Mouse (Mus musculus): ENCODE measurements at regions not wholly inside any gene's neighbourhood (a gene's known extent, or its start where the extent isn't known, plus 50 kb on each side); places are given as distances from the start of the nearest gene placed in this dataset.

- Histone ChIP-seq H3K4me2 (no peak overlapping the region), H3K9me3 (ENCODE audit: control insufficient read depth, low read length) (no peaks in the 10 kb centered on the region; the same call in 1 of the 2 replicates), H3K4me3 (ENCODE audit: low read depth, low read length) (no peak overlapping the region), H3K27ac (ENCODE audit: low read depth, low read length) (0 out of 2 replicates have a peak overlapping the region, but pooled peaks have one; percentile 37), H3K36me3 (ENCODE audit: control insufficient read depth, insufficient read depth, low read length) (no peaks in the 10 kb centered on the region), H3K27me3 (replicated peaks; ENCODE audit: control insufficient read depth, insufficient read depth, low read length) (no peaks in the 10 kb centered on the region), H3K4me1 (replicated peaks; ENCODE audit: control insufficient read depth, insufficient read depth, low read length) (no peaks in the 10 kb centered on the region), H3K9ac (ENCODE audit: low read depth, low read length) (no peak overlapping the region)
- DNase-seq (ENCODE audit: low spot score) (no peak), ATAC-seq (replicated peaks; ENCODE audit: low FRiP score) (peak; percentile 80)
- 80% methylated on average over 8 of the region's 8 CpGs for WGBS
These were observed 463.5 kb upstream of the Kcnab2 start for GRCm38 (mm10) chr4:152941159-152941558.

GRCm38 (mm10) chr4:152936614-152937013 is 458.9 kb upstream of the Kcnab2 start:
- DNase-seq (ENCODE audit: low spot score) (no peak), ATAC-seq (replicated peaks; ENCODE audit: low FRiP score) (no peak)
- WGBS = 47% methylated on average over 2 of the region's 2 CpGs
- no peak overlapping the region for H3K9ac ChIP-seq (ENCODE audit: low read depth, low read length)
- H3K9me3 ChIP-seq (ENCODE audit: control insufficient read depth, low read length) = no peaks in the 10 kb centered on the region; the same call in 1 of the 2 replicates
- H3K4me2 ChIP-seq = no peak overlapping the region
- no peaks in the 10 kb centered on the region for H3K36me3 ChIP-seq (ENCODE audit: control insufficient read depth, insufficient read depth, low read length)
- no peaks in the 10 kb centered on the region for H3K27me3 ChIP-seq (replicated peaks; ENCODE audit: control insufficient read depth, insufficient read depth, low read length)
- H3K27ac ChIP-seq (ENCODE audit: low read depth, low read length) = no peak overlapping the region
- H3K4me3 ChIP-seq (ENCODE audit: low read depth, low read length) = no peak overlapping the region
- H3K4me1 ChIP-seq (replicated peaks; ENCODE audit: control insufficient read depth, insufficient read depth, low read length) = no peaks in the 10 kb centered on the region

GRCm38 (mm10) chr4:152935484-152935883 is 457.8 kb upstream of the Kcnab2 start:
- no peak overlapping the region for H3K27ac ChIP-seq (ENCODE audit: low read depth, low read length)
- no peaks in the 10 kb centered on the region for H3K36me3 ChIP-seq (ENCODE audit: control insufficient read depth, insufficient read depth, low read length)
- WGBS = 78% methylated on average over 3 of the region's 3 CpGs
- no peaks in the 10 kb centered on the region for H3K9me3 ChIP-seq (ENCODE audit: control insufficient read depth, low read length)
- ATAC-seq (replicated peaks; ENCODE audit: low FRiP score) = no peak
- no peak overlapping the region for H3K4me2 ChIP-seq
- H3K27me3 ChIP-seq (replicated peaks; ENCODE audit: control insufficient read depth, insufficient read depth, low read length) = no peaks in the 10 kb centered on the region
- no peak overlapping the region for H3K4me3 ChIP-seq (ENCODE audit: low read depth, low read length)
- no peak overlapping the region for H3K9ac ChIP-seq (ENCODE audit: low read depth, low read length)
- DNase-seq (ENCODE audit: low spot score) = no peak
- no peaks in the 10 kb centered on the region for H3K4me1 ChIP-seq (replicated peaks; ENCODE audit: control insufficient read depth, insufficient read depth, low read length)

- H3K9ac ChIP-seq (ENCODE audit: low read depth, low read length) = no peak overlapping the region
- no peak overlapping the region for H3K4me3 ChIP-seq (ENCODE audit: low read depth, low read length)
- H3K4me1 ChIP-seq (replicated peaks; ENCODE audit: control insufficient read depth, insufficient read depth, low read length) = no peaks in the 10 kb centered on the region
- no peak overlapping the region for H3K27ac ChIP-seq (ENCODE audit: low read depth, low read length)
- DNase-seq (ENCODE audit: low spot score) (no peak), ATAC-seq (replicated peaks; ENCODE audit: low FRiP score) (no peak)
- no peaks in the 10 kb centered on the region for H3K27me3 ChIP-seq (replicated peaks; ENCODE audit: control insufficient read depth, insufficient read depth, low read length)
- H3K36me3 ChIP-seq (ENCODE audit: control insufficient read depth, insufficient read depth, low read length) = no peaks in the 10 kb centered on the region
- no peak overlapping the region for H3K4me2 ChIP-seq
- 0 out of 2 replicates have a peak, but pooled peaks cover 2% of the 10 kb centered on the region for H3K9me3 ChIP-seq (ENCODE audit: control insufficient read depth, low read length)
- WGBS = 62% methylated on average over 5 of the region's 5 CpGs
These were observed 450.8 kb upstream of the Kcnab2 start for GRCm38 (mm10) chr4:152928422-152928985.

GRCm38 (mm10) chr4:152920261-152920660 is 442.6 kb upstream of the Kcnab2 start:
- Histone ChIP-seq H3K9me3 (ENCODE audit: control insufficient read depth, low read length) (no peaks in the 10 kb centered on the region), H3K36me3 (ENCODE audit: control insufficient read depth, insufficient read depth, low read length) (no peaks in the 10 kb centered on the region), H3K4me2 (no peak overlapping the region), H3K4me1 (replicated peaks; ENCODE audit: control insufficient read depth, insufficient read depth, low read length) (no peaks in the 10 kb centered on the region), H3K4me3 (ENCODE audit: low read depth, low read length) (no peak overlapping the region), H3K27ac (ENCODE audit: low read depth, low read length) (no peak overlapping the region), H3K9ac (ENCODE audit: low read depth, low read length) (no peak overlapping the region), H3K27me3 (replicated peaks; ENCODE audit: control insufficient read depth, insufficient read depth, low read length) (no peaks in the 10 kb centered on the region)
- DNase-seq (ENCODE audit: low spot score) (no peak), ATAC-seq (replicated peaks; ENCODE audit: low FRiP score) (no peak)
- WGBS = 67% methylated on average over 3 of the region's 3 CpGs

- no peaks in the 10 kb centered on the region for H3K9me3 ChIP-seq (ENCODE audit: control insufficient read depth, low read length)
- H3K4me2 ChIP-seq = no peak overlapping the region
- no peaks in the 10 kb centered on the region for H3K4me1 ChIP-seq (replicated peaks; ENCODE audit: control insufficient read depth, insufficient read depth, low read length)
- no peak overlapping the region for H3K27ac ChIP-seq (ENCODE audit: low read depth, low read length)
- H3K9ac ChIP-seq (ENCODE audit: low read depth, low read length) = no peak overlapping the region
- DNase-seq (ENCODE audit: low spot score) (no peak), ATAC-seq (replicated peaks; ENCODE audit: low FRiP score) (no peak)
- WGBS = 79% methylated on average over 1 of the region's 1 CpGs
- H3K36me3 ChIP-seq (ENCODE audit: control insufficient read depth, insufficient read depth, low read length) = no peaks in the 10 kb centered on the region
- no peaks in the 10 kb centered on the region for H3K27me3 ChIP-seq (replicated peaks; ENCODE audit: control insufficient read depth, insufficient read depth, low read length)
- H3K4me3 ChIP-seq (ENCODE audit: low read depth, low read length) = no peak overlapping the region
These were observed 442.2 kb upstream of the Kcnab2 start for GRCm38 (mm10) chr4:152919851-152920250.

GRCm38 (mm10) chr4:152916576-152916975 is 438.9 kb upstream of the Kcnab2 start:
- no peaks in the 10 kb centered on the region for H3K9me3 ChIP-seq (ENCODE audit: control insufficient read depth, low read length)
- H3K9ac ChIP-seq (ENCODE audit: low read depth, low read length) = no peak overlapping the region
- H3K4me3 ChIP-seq (ENCODE audit: low read depth, low read length) = no peak overlapping the region
- H3K27ac ChIP-seq (ENCODE audit: low read depth, low read length) = no peak overlapping the region
- no peaks in the 10 kb centered on the region for H3K4me1 ChIP-seq (replicated peaks; ENCODE audit: control insufficient read depth, insufficient read depth, low read length)
- no peak for DNase-seq (ENCODE audit: low spot score)
- no peak for ATAC-seq (replicated peaks; ENCODE audit: low FRiP score)
- 49% methylated on average over 7 of the region's 7 CpGs for WGBS
- no peaks in the 10 kb centered on the region for H3K36me3 ChIP-seq (ENCODE audit: control insufficient read depth, insufficient read depth, low read length)
- no peaks in the 10 kb centered on the region for H3K27me3 ChIP-seq (replicated peaks; ENCODE audit: control insufficient read depth, insufficient read depth, low read length)
- H3K4me2 ChIP-seq = no peak overlapping the region

- no peak overlapping the region for H3K9ac ChIP-seq (ENCODE audit: low read depth, low read length)
- H3K4me3 ChIP-seq (ENCODE audit: low read depth, low read length) = no peak overlapping the region
- ATAC-seq (replicated peaks; ENCODE audit: low FRiP score) (no peak), DNase-seq (ENCODE audit: low spot score) (no peak)
- 42% methylated on average over 10 of the region's 10 CpGs for WGBS
- no peak overlapping the region for H3K27ac ChIP-seq (ENCODE audit: low read depth, low read length)
- no peaks in the 10 kb centered on the region for H3K4me1 ChIP-seq (replicated peaks; ENCODE audit: control insufficient read depth, insufficient read depth, low read length)
- H3K9me3 ChIP-seq (ENCODE audit: control insufficient read depth, low read length) = no peaks in the 10 kb centered on the region
- H3K27me3 ChIP-seq (replicated peaks; ENCODE audit: control insufficient read depth, insufficient read depth, low read length) = no peaks in the 10 kb centered on the region
- H3K4me2 ChIP-seq = no peak overlapping the region
- no peaks in the 10 kb centered on the region for H3K36me3 ChIP-seq (ENCODE audit: control insufficient read depth, insufficient read depth, low read length)
These were observed 435.8 kb upstream of the Kcnab2 start for GRCm38 (mm10) chr4:152913497-152913896.

- H3K4me3 ChIP-seq (ENCODE audit: low read depth, low read length) = no peak overlapping the region
- WGBS = 89% methylated on average over 10 of the region's 10 CpGs
- no peak overlapping the region for H3K4me2 ChIP-seq
- H3K9me3 ChIP-seq (ENCODE audit: control insufficient read depth, low read length) = no peaks in the 10 kb centered on the region
- H3K36me3 ChIP-seq (ENCODE audit: control insufficient read depth, insufficient read depth, low read length) = no peaks in the 10 kb centered on the region
- no peaks in the 10 kb centered on the region for H3K27me3 ChIP-seq (replicated peaks; ENCODE audit: control insufficient read depth, insufficient read depth, low read length)
- H3K4me1 ChIP-seq (replicated peaks; ENCODE audit: control insufficient read depth, insufficient read depth, low read length) = no peaks in the 10 kb centered on the region
- H3K9ac ChIP-seq (ENCODE audit: low read depth, low read length) = no peak overlapping the region
- DNase-seq (ENCODE audit: low spot score) (no peak), ATAC-seq (replicated peaks; ENCODE audit: low FRiP score) (no peak)
- H3K27ac ChIP-seq (ENCODE audit: low read depth, low read length) = no peak overlapping the region
These were observed 435.2 kb upstream of the Kcnab2 start for GRCm38 (mm10) chr4:152912846-152913245.
